Mouse (Mus musculus) lung, postnatal 0 days (tissue): ENCODE data around the gene Mcl1. TPM values are rescaled to one million over a fixed set of nuclear protein-coding genes. Genes with fewer than 3 reads are reported as not detected.
A peak's percentile ranks its signal among the peaks of the same experiment; 100 is the strongest.
"Not testable (repeated sequence)": the region's sequence is repeated elsewhere in the genome, so short reads cannot be mapped to it uniquely, and the experiment has no call there.

Source experiments
- ATAC-seq: fragments of 200-750 bp; cut with Nextera tagmentation; 2 replicates; pipeline ENCODE4 v1.8.0; 2017; ENCODE audit warnings: moderate library complexity
- DNase-seq: peaks from one replicate; pipeline ENCODE4 v3.0.0-alpha.2; 2016; ENCODE audit warnings: low spot score
- H3K27ac ChIP-seq: fragments of 300-500 bp; sonication (generic); 2 replicates; pipeline ENCODE4 v1.5.1; 2014; ENCODE audit warnings: antibody characterized with exemption, mild to moderate bottlenecking, low read length, mixed read lengths
- H3K27me3 ChIP-seq: fragments of 300-500 bp; sonication (generic); replicated peaks from 2 replicates; pipeline ENCODE4 v1.6.1; 2014; ENCODE audit warnings: low read length, mixed read lengths; ENCODE audit not compliant: insufficient read depth
- H3K36me3 ChIP-seq: fragments of 300-500 bp; sonication (generic); 2 replicates; pipeline ENCODE4 v1.6.1; 2014; ENCODE audit warnings: low read length, mixed read lengths; ENCODE audit not compliant: insufficient read depth
- H3K4me1 ChIP-seq: fragments of 300-500 bp; sonication (generic); 2 replicates; pipeline ENCODE4 v1.6.1; 2014; ENCODE audit warnings: antibody characterized with exemption, low read depth, low read length, mixed read lengths; ENCODE audit not compliant: insufficient read depth
- H3K4me2 ChIP-seq: fragments of 300-500 bp; sonication (generic); replicated peaks from 2 replicates; pipeline ENCODE4 v1.6.1; 2014; ENCODE audit warnings: low read depth, mild to moderate bottlenecking, low read length, moderate library complexity, mixed read lengths
- H3K4me3 ChIP-seq: fragments of 300-500 bp; sonication (generic); 2 replicates; pipeline ENCODE4 v1.5.1; 2014; ENCODE audit warnings: low read depth, low read length
- H3K9ac ChIP-seq: fragments of 300-500 bp; sonication (generic); replicated peaks from 2 replicates; pipeline ENCODE4 v1.6.1; 2014; ENCODE audit warnings: low read depth, mild to moderate bottlenecking
- H3K9me3 ChIP-seq: fragments of 300-500 bp; sonication (generic); 2 replicates; pipeline ENCODE4 v1.6.1; 2016; ENCODE audit warnings: low read length, mixed read lengths
- CTCF ChIP-seq: IDR thresholded peaks from 2 replicates; pipeline ENCODE4 v1.5.1; 2016; ENCODE audit warnings: antibody characterized with exemption, mild to moderate bottlenecking
- EP300 ChIP-seq: IDR thresholded peaks from 2 replicates; pipeline ENCODE4 v1.6.1; 2016; ENCODE audit warnings: antibody characterized with exemption, mild to moderate bottlenecking, control low read depth
- WGBS: fragments of 180-500 bp; shearing (Covaris S2); extraction: QIAGEN DNeasy Blood & Tissue Kit; methylation state at CpG from one replicate; pipeline ENCODE4 v1.1.7; 2014; 5-methylcytosine and 5-hydroxymethylcytosine counted together
- polyA plus RNA-seq: library from polyadenylated mRNA; unstranded; fragments of >200 nt; fragmentation: Nextera tagmentation; extraction: Ambion mirVana; gene quantifications from 2 replicates; pipeline ENCODE4 v1.2.1, GENCODE M21; 2015

Mcl1 gene
- polyA plus RNA-seq = 99.6 and 101 TPM in 2 replicates

GRCm38 (mm10) chr3:95658236-95658867, at the start of gene Mcl1:
TSS of gene Mcl1 (plus strand) at chr3:95658788.
- H3K36me3 ChIP-seq = peaks cover 22% of the 10 kb centered on the region; the same call in 1 of the 2 replicates
- DNase-seq = peak; percentile 98
- peak; percentile 92 for ATAC-seq
- H3K4me3 ChIP-seq = peak within 1 kb of the TSS; percentile 99
- H3K9ac ChIP-seq = peak within 1 kb of the TSS; percentile 100
- 2% methylated on average over 40 of the region's 43 CpGs for WGBS
- H3K27me3 ChIP-seq = no peaks in the 10 kb centered on the region
- H3K27ac ChIP-seq = peak within 1 kb of the TSS; percentile 100
- peak; percentile 81 for TF ChIP-seq EP300
- peak; percentile 27; the same call in 1 of the 2 replicates for TF ChIP-seq CTCF
- H3K4me1 ChIP-seq = peaks cover 20% of the 10 kb centered on the region
- peak within 1 kb of the TSS; percentile 71 for H3K4me2 ChIP-seq
- no peaks in the 10 kb centered on the region for H3K9me3 ChIP-seq

GRCm38 (mm10) chr3:95609195-95609594, 49.4 kb upstream of the Mcl1 start:
- Histone ChIP-seq H3K9ac (no peak overlapping the region), H3K27ac (no peak overlapping the region), H3K36me3 (peaks cover 16% of the 10 kb centered on the region; the same call in 1 of the 2 replicates), H3K4me1 (no peaks in the 10 kb centered on the region), H3K9me3 (no peaks in the 10 kb centered on the region), H3K4me3 (no peak overlapping the region), H3K4me2 (no peak overlapping the region), H3K27me3 (no peaks in the 10 kb centered on the region)
- 63% methylated on average over 3 of the region's 3 CpGs for WGBS
- no peak for ATAC-seq
- TF ChIP-seq EP300 = no peak
- TF ChIP-seq CTCF = no peak
- no peak for DNase-seq

DNA sequence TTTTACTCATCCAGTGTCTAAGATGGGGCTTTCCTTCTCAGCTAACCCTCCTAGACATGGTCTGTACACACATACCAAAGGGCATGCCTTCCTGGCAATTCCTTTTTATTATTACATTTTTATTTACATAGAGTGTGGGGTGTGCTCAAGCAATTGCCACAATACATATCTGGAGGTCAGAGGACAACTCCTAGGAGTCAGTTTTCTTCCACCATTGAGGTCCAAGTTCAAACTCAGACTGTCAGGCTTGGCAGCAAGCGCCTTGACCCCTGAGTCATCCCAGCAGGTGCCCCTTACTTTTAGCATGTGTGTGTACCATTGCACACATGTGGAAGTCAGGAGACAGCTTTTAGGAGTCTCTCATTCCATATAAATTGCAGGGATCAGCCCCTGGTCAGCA, 44.6 kb upstream of the Mcl1 start:
- Histone ChIP-seq H3K27me3 (no peaks in the 10 kb centered on the region), H3K4me3 (no peak overlapping the region), H3K9ac (no peak overlapping the region), H3K36me3 (peaks cover 13% of the 10 kb centered on the region), H3K4me2 (no peak overlapping the region), H3K9me3 (no peaks in the 10 kb centered on the region), H3K27ac (no peak overlapping the region), H3K4me1 (no peaks in the 10 kb centered on the region)
- DNase-seq = no peak
- no peak for ATAC-seq
- TF ChIP-seq EP300 (no peak), CTCF (no peak)
- WGBS = 100% methylated on average over 1 of the region's 1 CpGs

DNA sequence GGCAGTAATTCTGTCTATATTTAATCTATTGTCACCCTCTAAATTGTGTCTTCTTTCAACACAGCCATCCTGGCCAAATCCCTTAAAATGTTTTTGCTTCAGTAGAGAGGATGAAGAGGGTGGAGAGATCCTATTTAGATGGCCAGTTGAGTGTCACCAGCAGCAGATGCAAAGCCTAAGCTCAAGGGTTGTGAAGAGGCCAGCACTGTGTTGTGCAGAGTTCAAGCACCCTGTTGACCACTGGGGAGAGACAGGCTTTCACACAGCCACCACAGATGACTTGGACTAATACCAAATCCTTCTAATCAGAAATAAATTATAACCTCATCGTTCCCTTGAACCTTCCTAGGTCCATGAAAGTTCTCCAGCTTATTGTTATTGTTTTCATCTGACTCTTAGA, 40.1 kb upstream of the Mcl1 start:
- Histone ChIP-seq H3K9ac (no peak overlapping the region), H3K4me1 (no peaks in the 10 kb centered on the region), H3K27me3 (no peaks in the 10 kb centered on the region), H3K9me3 (no peaks in the 10 kb centered on the region), H3K4me2 (no peak overlapping the region), H3K4me3 (no peak overlapping the region), H3K36me3 (peaks cover 20% of the 10 kb centered on the region), H3K27ac (no peak overlapping the region)
- DNase-seq = no peak
- no peak for ATAC-seq
- 73% methylated on average over 1 of the region's 1 CpGs for WGBS
- TF ChIP-seq EP300 (no peak), CTCF (no peak)

DNA sequence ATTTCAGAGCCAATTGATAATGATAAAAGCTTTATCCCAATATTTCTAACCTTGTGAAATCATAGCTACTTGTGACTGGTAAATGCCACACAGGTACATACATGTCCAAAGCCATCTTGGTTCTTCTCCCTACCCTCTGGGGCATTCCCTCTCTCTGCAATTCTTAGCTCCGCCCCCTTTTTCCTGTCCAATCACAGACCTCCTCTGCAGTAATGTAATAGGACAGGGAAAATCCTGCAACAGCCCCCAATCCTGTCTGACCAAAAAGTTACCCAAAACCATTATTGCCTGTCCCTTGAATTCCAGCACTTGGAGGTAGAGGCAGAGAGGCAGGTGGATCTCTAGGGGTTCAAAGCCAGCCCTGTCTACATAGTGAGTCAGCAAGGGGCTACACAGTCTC, 37.3 kb upstream of the Mcl1 start:
- H3K4me3 ChIP-seq = no peak overlapping the region
- WGBS = 73% methylated on average over 1 of the region's 1 CpGs

GRCm38 (mm10) chr3:95622421-95622820, 36.2 kb upstream of the Mcl1 start:
- peaks cover 17% of the 10 kb centered on the region for H3K36me3 ChIP-seq
- not testable (repeated sequence) for H3K27me3 ChIP-seq, H3K4me1 ChIP-seq, H3K9me3 ChIP-seq, ATAC-seq, DNase-seq, H3K4me3 ChIP-seq, H3K9ac ChIP-seq, H3K4me2 ChIP-seq, H3K27ac ChIP-seq
- 89% methylated on average over 20 of the region's 20 CpGs for WGBS

More for the DNA sequence above, 37.3 kb upstream of the Mcl1 start:
- no peak for DNase-seq
- no peak for TF ChIP-seq EP300
- TF ChIP-seq CTCF = no peak
- ATAC-seq = no peak
- Histone ChIP-seq H3K9me3 (no peaks in the 10 kb centered on the region), H3K27ac (no peak overlapping the region), H3K36me3 (peaks cover 20% of the 10 kb centered on the region), H3K9ac (no peak overlapping the region), H3K4me2 (no peak overlapping the region), H3K4me1 (peaks cover 6% of the 10 kb centered on the region; the same call in 1 of the 2 replicates), H3K27me3 (no peaks in the 10 kb centered on the region)

GRCm38 (mm10) chr3:95623551-95623950, 35.0 kb upstream of the Mcl1 start:
- DNase-seq (no peak), ATAC-seq (no peak)
- H3K9me3 ChIP-seq = no peaks in the 10 kb centered on the region
- no peak overlapping the region for H3K4me2 ChIP-seq
- H3K9ac ChIP-seq = no peak overlapping the region
- peaks cover 19% of the 10 kb centered on the region for H3K36me3 ChIP-seq
- H3K27me3 ChIP-seq = no peaks in the 10 kb centered on the region
- WGBS = 60% methylated on average over 2 of the region's 2 CpGs
- H3K4me1 ChIP-seq = peaks cover 6% of the 10 kb centered on the region; the same call in 1 of the 2 replicates
- no peak overlapping the region for H3K27ac ChIP-seq
- TF ChIP-seq CTCF (no peak), EP300 (no peak)
- no peak overlapping the region for H3K4me3 ChIP-seq

- H3K4me3 ChIP-seq = peak overlapping the region; percentile 72; the same call in 1 of the 2 replicates
- peak overlapping the region; percentile 24 for H3K9ac ChIP-seq
- H3K36me3 ChIP-seq = peaks cover 24% of the 10 kb centered on the region
- H3K9me3 ChIP-seq, ATAC-seq, H3K4me1 ChIP-seq, DNase-seq, H3K27me3 ChIP-seq: not testable (repeated sequence)
- peak overlapping the region; percentile 75 for H3K27ac ChIP-seq
- 66% methylated on average over 5 of the region's 5 CpGs for WGBS
- peak overlapping the region; percentile 51 for H3K4me2 ChIP-seq
Observed at GRCm38 (mm10) chr3:95623991-95624515, 34.5 kb upstream of the Mcl1 start.
